Mouse (Mus musculus): ENCODE results near the gene Nwd1. TPM values are rescaled to one million over a fixed set of nuclear protein-coding genes. Genes with fewer than 3 reads are reported as not detected.

Gene Nwd1
- polyA plus RNA-seq, 1 experiment from 2014 or later = 2.5 TPM

GRCm38 (mm10) chr8:72752289-72752688 lies 105.8 kb downstream of the Nwd1 start:
- no peak overlapping the region for H3K4me2 ChIP-seq (ENCODE audit: low read length)
- no peaks in the 10 kb centered on the region for H3K4me1 ChIP-seq (ENCODE audit: control insufficient read depth, insufficient read depth, low read length)
- H3K27ac ChIP-seq (ENCODE audit: low read length) = no peak overlapping the region
- H3K9me3 ChIP-seq (replicated peaks; ENCODE audit: control insufficient read depth, low read length, poor library complexity, severe bottlenecking) = no peaks in the 10 kb centered on the region
- 86% methylated on average over 3 of the region's 3 CpGs for WGBS
- no peak overlapping the region for H3K4me3 ChIP-seq (ENCODE audit: low read depth, low read length)
- no peaks in the 10 kb centered on the region for H3K27me3 ChIP-seq (ENCODE audit: control insufficient read depth, insufficient read depth, low read depth, low read length)
- no peak overlapping the region for H3K9ac ChIP-seq (ENCODE audit: low read depth, low read length)
- peaks cover 74% of the 10 kb centered on the region for H3K36me3 ChIP-seq (ENCODE audit: control insufficient read depth, insufficient read depth, low read length)
- no peak for ATAC-seq

DNA sequence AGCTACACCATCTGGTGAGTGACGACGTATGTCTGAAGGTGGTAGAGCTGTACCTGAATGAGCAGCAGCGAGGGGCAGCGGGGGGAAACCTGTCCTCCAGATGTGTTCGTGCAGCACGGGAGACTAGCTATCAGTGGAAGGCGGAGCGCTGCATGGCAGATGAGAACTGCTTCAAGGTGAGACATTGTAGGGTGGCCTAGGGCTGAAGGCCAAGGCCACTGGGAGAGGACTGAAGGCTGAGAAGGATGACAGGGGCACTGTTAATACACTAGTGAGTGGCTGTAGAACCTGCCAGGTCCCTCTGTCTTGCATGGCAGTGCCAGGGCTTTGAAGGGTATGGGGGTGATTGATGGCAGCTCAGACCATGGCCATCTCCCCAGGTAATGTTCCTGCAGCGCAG lies 106.7 kb downstream of the Nwd1 start:
- Histone ChIP-seq H3K4me3 (ENCODE audit: low read depth, low read length) (no peak overlapping the region), H3K4me2 (ENCODE audit: low read length) (no peak overlapping the region), H3K36me3 (ENCODE audit: control insufficient read depth, insufficient read depth, low read length) (peaks cover 69% of the 10 kb centered on the region), H3K4me1 (ENCODE audit: control insufficient read depth, insufficient read depth, low read length) (no peaks in the 10 kb centered on the region), H3K9me3 (replicated peaks; ENCODE audit: control insufficient read depth, low read length, poor library complexity, severe bottlenecking) (no peaks in the 10 kb centered on the region), H3K27me3 (ENCODE audit: control insufficient read depth, insufficient read depth, low read depth, low read length) (no peaks in the 10 kb centered on the region), H3K9ac (ENCODE audit: low read depth, low read length) (no peak overlapping the region), H3K27ac (ENCODE audit: low read length) (no peak overlapping the region)
- WGBS = 98% methylated on average over 9 of the region's 9 CpGs
- no peak for ATAC-seq

GRCm38 (mm10) chr8:72753781-72754180 lies 107.3 kb downstream of the Nwd1 start:
- H3K36me3 ChIP-seq (ENCODE audit: control insufficient read depth, insufficient read depth, low read length) = peaks cover 69% of the 10 kb centered on the region
- no peaks in the 10 kb centered on the region for H3K9me3 ChIP-seq (replicated peaks; ENCODE audit: control insufficient read depth, low read length, poor library complexity, severe bottlenecking)
- no peak for ATAC-seq
- 100% methylated on average over 2 of the region's 2 CpGs for WGBS
- no peak overlapping the region for H3K9ac ChIP-seq (ENCODE audit: low read depth, low read length)
- no peaks in the 10 kb centered on the region for H3K27me3 ChIP-seq (ENCODE audit: control insufficient read depth, insufficient read depth, low read depth, low read length)
- no peak overlapping the region for H3K4me2 ChIP-seq (ENCODE audit: low read length)
- no peak overlapping the region for H3K27ac ChIP-seq (ENCODE audit: low read length)
- H3K4me3 ChIP-seq (ENCODE audit: low read depth, low read length) = no peak overlapping the region
- H3K4me1 ChIP-seq (ENCODE audit: control insufficient read depth, insufficient read depth, low read length) = no peaks in the 10 kb centered on the region

- Histone ChIP-seq H3K4me1 (ENCODE audit: control insufficient read depth, insufficient read depth, low read length) (no peaks in the 10 kb centered on the region), H3K4me3 (ENCODE audit: low read depth, low read length) (no peak overlapping the region), H3K27me3 (ENCODE audit: control insufficient read depth, insufficient read depth, low read depth, low read length) (no peaks in the 10 kb centered on the region), H3K36me3 (ENCODE audit: control insufficient read depth, insufficient read depth, low read length) (peaks cover 58% of the 10 kb centered on the region), H3K27ac (ENCODE audit: low read length) (no peak overlapping the region), H3K9ac (ENCODE audit: low read depth, low read length) (no peak overlapping the region), H3K4me2 (ENCODE audit: low read length) (no peak overlapping the region), H3K9me3 (replicated peaks; ENCODE audit: control insufficient read depth, low read length, poor library complexity, severe bottlenecking) (no peaks in the 10 kb centered on the region)
- 100% methylated on average over 2 of the region's 2 CpGs for WGBS
- no peak for ATAC-seq
These were observed 109.5 kb downstream of the Nwd1 start for GRCm38 (mm10) chr8:72756031-72756430.

DNA sequence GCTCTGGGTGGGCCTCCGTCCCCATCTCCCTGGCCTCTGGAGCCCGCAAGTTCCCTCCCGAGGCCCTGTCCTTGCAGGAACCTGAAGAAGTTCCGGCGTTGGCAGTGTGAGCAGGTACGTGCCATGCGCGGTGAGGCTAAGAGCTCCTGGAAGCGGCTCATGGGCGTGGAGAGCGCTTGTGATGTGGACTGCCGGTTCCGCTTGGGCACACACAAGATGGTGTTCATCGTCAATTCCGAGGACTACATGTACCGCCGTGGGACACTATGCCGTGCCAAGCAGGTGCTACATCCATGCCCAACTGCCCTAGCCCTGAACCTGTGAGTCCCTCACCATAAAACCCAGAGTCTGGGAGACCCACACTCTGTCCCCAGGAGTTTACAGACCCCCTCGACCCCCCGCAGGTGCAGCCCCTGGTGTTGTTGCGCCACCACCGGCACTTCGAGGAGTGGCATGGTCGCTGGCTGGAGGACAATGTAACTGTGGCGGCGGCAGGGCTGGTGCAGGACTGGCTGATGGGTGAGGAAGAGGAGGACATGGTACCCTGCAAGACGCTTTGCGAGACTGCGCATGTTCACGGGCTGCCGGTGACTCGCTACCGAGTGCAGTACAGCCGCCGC lies 110.4 kb downstream of the Nwd1 start:
- peaks cover 58% of the 10 kb centered on the region for H3K36me3 ChIP-seq (ENCODE audit: control insufficient read depth, insufficient read depth, low read length)
- 96% methylated on average over 35 of the region's 35 CpGs for WGBS

GRCm38 (mm10) chr8:72757426-72758195 lies 111.1 kb downstream of the Nwd1 start:
- Histone ChIP-seq H3K27me3 (ENCODE audit: control insufficient read depth, insufficient read depth, low read depth, low read length) (no peaks in the 10 kb centered on the region), H3K4me3 (ENCODE audit: low read depth, low read length) (no peak overlapping the region), H3K27ac (ENCODE audit: low read length) (no peak overlapping the region), H3K9me3 (replicated peaks; ENCODE audit: control insufficient read depth, low read length, poor library complexity, severe bottlenecking) (no peaks in the 10 kb centered on the region), H3K4me1 (ENCODE audit: control insufficient read depth, insufficient read depth, low read length) (no peaks in the 10 kb centered on the region), H3K4me2 (ENCODE audit: low read length) (no peak overlapping the region), H3K9ac (ENCODE audit: low read depth, low read length) (no peak overlapping the region), H3K36me3 (ENCODE audit: control insufficient read depth, insufficient read depth, low read length) (peaks cover 51% of the 10 kb centered on the region)
- ATAC-seq = no peak
- WGBS = 92% methylated on average over 15 of the region's 15 CpGs

More for the DNA sequence above, 110.4 kb downstream of the Nwd1 start:
- H3K4me3 ChIP-seq (ENCODE audit: low read depth, low read length) = no peak overlapping the region
- H3K9me3 ChIP-seq (replicated peaks; ENCODE audit: control insufficient read depth, low read length, poor library complexity, severe bottlenecking) = no peaks in the 10 kb centered on the region
- H3K27me3 ChIP-seq (ENCODE audit: control insufficient read depth, insufficient read depth, low read depth, low read length) = no peaks in the 10 kb centered on the region
- no peaks in the 10 kb centered on the region for H3K4me1 ChIP-seq (ENCODE audit: control insufficient read depth, insufficient read depth, low read length)
- ATAC-seq = no peak
- H3K27ac ChIP-seq (ENCODE audit: low read length) = no peak overlapping the region
- no peak overlapping the region for H3K4me2 ChIP-seq (ENCODE audit: low read length)
- H3K9ac ChIP-seq (ENCODE audit: low read depth, low read length) = no peak overlapping the region

DNA sequence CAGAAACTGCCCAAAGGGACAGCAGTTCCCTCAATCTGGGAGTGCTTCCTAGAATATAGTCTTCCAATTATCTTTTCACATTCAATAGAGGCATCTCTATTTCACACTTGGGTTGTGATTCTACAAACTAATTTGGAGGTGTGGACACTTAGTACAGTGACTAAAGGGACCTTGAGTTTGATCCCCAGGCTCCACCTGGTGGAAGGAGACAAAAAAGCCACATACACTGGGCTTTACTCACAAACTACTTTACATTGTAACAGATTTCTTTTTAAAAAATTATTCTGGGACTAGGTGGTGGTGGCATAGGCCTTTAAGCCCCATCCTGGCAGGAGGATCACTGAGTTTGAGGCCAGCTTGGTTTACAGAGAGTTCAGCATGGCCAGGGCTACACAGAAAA lies 111.8 kb downstream of the Nwd1 start:
- H3K9ac ChIP-seq (ENCODE audit: low read depth, low read length) = no peak overlapping the region
- no peaks in the 10 kb centered on the region for H3K9me3 ChIP-seq (replicated peaks; ENCODE audit: control insufficient read depth, low read length, poor library complexity, severe bottlenecking)
- H3K4me3 ChIP-seq (ENCODE audit: low read depth, low read length) = no peak overlapping the region
- H3K27ac ChIP-seq (ENCODE audit: low read length) = no peak overlapping the region
- no peak for ATAC-seq
- no peaks in the 10 kb centered on the region for H3K27me3 ChIP-seq (ENCODE audit: control insufficient read depth, insufficient read depth, low read depth, low read length)
- H3K4me1 ChIP-seq (ENCODE audit: control insufficient read depth, insufficient read depth, low read length) = no peaks in the 10 kb centered on the region
- no peak overlapping the region for H3K4me2 ChIP-seq (ENCODE audit: low read length)
- peaks cover 44% of the 10 kb centered on the region for H3K36me3 ChIP-seq (ENCODE audit: control insufficient read depth, insufficient read depth, low read length)

DNA sequence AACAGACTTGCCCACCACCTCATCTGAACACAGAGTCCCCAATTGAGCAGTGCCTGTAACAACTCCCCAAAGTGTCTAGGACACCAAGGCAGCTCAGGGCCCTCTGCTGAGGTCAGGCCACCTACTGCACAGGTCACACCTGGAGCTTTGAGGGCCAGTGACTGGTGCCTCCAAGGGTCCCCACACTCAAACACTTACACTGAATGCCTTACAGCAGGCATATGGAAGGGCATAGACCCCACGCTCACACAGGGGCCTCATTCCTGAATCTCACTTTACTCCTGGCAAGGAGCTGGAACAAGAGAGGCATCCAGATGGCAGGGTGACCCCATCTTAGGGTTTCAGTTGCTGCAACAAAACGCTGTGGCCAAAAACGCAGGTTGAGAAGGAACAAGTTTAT lies 113.7 kb downstream of the Nwd1 start:
- H3K9me3 ChIP-seq (replicated peaks; ENCODE audit: control insufficient read depth, low read length, poor library complexity, severe bottlenecking) = no peaks in the 10 kb centered on the region
- H3K4me2 ChIP-seq (ENCODE audit: low read length) = no peak overlapping the region
- ATAC-seq = no peak
- WGBS = 96% methylated on average over 3 of the region's 3 CpGs
- H3K4me1 ChIP-seq (ENCODE audit: control insufficient read depth, insufficient read depth, low read length) = no peaks in the 10 kb centered on the region
- no peak overlapping the region for H3K27ac ChIP-seq (ENCODE audit: low read length)
- H3K27me3 ChIP-seq (ENCODE audit: control insufficient read depth, insufficient read depth, low read depth, low read length) = peaks cover 4% of the 10 kb centered on the region; the same call in 1 of the 2 replicates
- no peak overlapping the region for H3K4me3 ChIP-seq (ENCODE audit: low read depth, low read length)
- no peak overlapping the region for H3K9ac ChIP-seq (ENCODE audit: low read depth, low read length)
- peaks cover 31% of the 10 kb centered on the region for H3K36me3 ChIP-seq (ENCODE audit: control insufficient read depth, insufficient read depth, low read length)

DNA sequence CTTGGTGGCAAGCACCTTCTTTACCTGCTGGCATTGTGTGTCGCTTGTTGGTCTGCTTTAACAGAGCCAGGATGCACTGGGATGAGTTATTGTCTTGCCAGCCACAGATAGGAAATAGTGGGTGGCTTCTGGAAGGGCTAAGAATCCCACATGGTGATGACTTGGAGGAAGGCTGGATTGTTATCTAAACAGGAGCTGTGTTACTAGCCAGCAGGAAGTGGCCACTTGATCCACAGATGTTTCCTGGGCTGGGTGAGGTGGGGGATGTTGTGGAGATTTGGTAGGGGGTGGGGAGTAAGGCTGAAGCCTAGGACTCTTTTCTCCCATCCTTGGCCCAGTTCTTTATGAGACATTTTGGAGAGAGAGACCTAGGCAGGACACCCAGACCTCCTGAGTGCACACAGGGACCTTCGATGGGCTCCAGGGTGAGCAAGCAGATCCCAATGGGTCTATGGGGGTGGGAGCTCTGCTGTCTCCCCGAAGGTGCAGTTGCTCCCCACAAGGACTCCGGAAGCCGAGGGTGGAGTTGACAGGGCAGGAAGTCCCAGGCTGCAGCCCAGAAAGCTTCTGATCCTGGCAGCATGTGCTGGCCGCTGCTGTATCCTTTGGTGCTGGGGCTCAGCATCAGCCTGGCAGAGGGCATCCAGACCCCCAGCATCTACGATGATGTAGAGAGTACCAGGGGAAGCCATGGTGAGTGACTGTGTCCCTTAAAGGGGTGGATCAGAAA lies 115.0 kb downstream of the Nwd1 start, which contains the start of gene F2rl3:
Gene F2rl3, plus strand, starts transcription at position 559 of the 730 bp plus-strand sequence.
- H3K4me3 ChIP-seq (ENCODE audit: low read depth, low read length) = no peak within 1 kb of the TSS
- no peak within 1 kb of the TSS for H3K4me2 ChIP-seq (ENCODE audit: low read length)
- 88% methylated on average over 7 of the region's 7 CpGs for WGBS
- H3K36me3 ChIP-seq (ENCODE audit: control insufficient read depth, insufficient read depth, low read length) = peaks cover 23% of the 10 kb centered on the region
- no peak for ATAC-seq
- no peaks in the 10 kb centered on the region for H3K4me1 ChIP-seq (ENCODE audit: control insufficient read depth, insufficient read depth, low read length)
- H3K9me3 ChIP-seq (replicated peaks; ENCODE audit: control insufficient read depth, low read length, poor library complexity, severe bottlenecking) = no peaks in the 10 kb centered on the region
- peaks cover 4% of the 10 kb centered on the region; the same call in 1 of the 2 replicates for H3K27me3 ChIP-seq (ENCODE audit: control insufficient read depth, insufficient read depth, low read depth, low read length)
- H3K9ac ChIP-seq (ENCODE audit: low read depth, low read length) = no peak within 1 kb of the TSS
- no peak within 1 kb of the TSS for H3K27ac ChIP-seq (ENCODE audit: low read length)
